Mouse (Mus musculus): ENCODE measurements around the gene Irs2. TPM values are rescaled to one million over a fixed set of nuclear protein-coding genes. Genes with fewer than 3 reads are reported as not detected.

The Irs2 gene
- polyA plus RNA-seq, 1 experiment: 31.2 TPM

- Histone ChIP-seq H3K4me1 (ENCODE audit: control insufficient read depth, insufficient read depth, insufficient read length, low read length) (no peaks in the 10 kb centered on the region), H3K27ac (ENCODE audit: insufficient read depth, low read depth, low read length) (no peak overlapping the region), H3K4me3 (ENCODE audit: low read depth, low read length) (no peak overlapping the region), H3K36me3 (ENCODE audit: control insufficient read depth, insufficient read depth, low read length) (no peaks in the 10 kb centered on the region), H3K27me3 (ENCODE audit: control insufficient read depth, insufficient read depth, low read length) (no peaks in the 10 kb centered on the region)
- 51% methylated on average over 3 of the region's 3 CpGs for WGBS
- TF ChIP-seq POLR2A (IDR thresholded peaks at IDR 0.05; ENCODE audit: low read depth, low read length): no peak
- TF ChIP-seq CTCF (IDR thresholded peaks at IDR 0.05; ENCODE audit: extremely low read depth, insufficient read length, insufficient replicate concordance, low read depth, low read length): no peak
Observed at GRCm38 (mm10) chr8:11024871-11025270, 16.6 kb upstream of the Irs2 start.

GRCm38 (mm10) chr8:11020949-11021572 lies 12.8 kb upstream of the Irs2 start:
- TF ChIP-seq POLR2A (IDR thresholded peaks at IDR 0.05; ENCODE audit: low read depth, low read length): no peak
- TF ChIP-seq CTCF (IDR thresholded peaks at IDR 0.05; ENCODE audit: extremely low read depth, insufficient read length, insufficient replicate concordance, low read depth, low read length): no peak
- Histone ChIP-seq H3K27me3 (ENCODE audit: control insufficient read depth, insufficient read depth, low read length) (no peaks in the 10 kb centered on the region), H3K4me1 (ENCODE audit: control insufficient read depth, insufficient read depth, insufficient read length, low read length) (no peaks in the 10 kb centered on the region), H3K27ac (ENCODE audit: insufficient read depth, low read depth, low read length) (no peak overlapping the region), H3K4me3 (ENCODE audit: low read depth, low read length) (no peak overlapping the region), H3K36me3 (ENCODE audit: control insufficient read depth, insufficient read depth, low read length) (no peaks in the 10 kb centered on the region)
- 76% methylated on average over 9 of the region's 9 CpGs for WGBS

GRCm38 (mm10) chr8:11015622-11016021 lies 7.4 kb upstream of the Irs2 start:
- H3K27ac ChIP-seq (ENCODE audit: insufficient read depth, low read depth, low read length): no peak overlapping the region
- no peak overlapping the region for H3K4me3 ChIP-seq (ENCODE audit: low read depth, low read length)
- H3K4me1 ChIP-seq (ENCODE audit: control insufficient read depth, insufficient read depth, insufficient read length, low read length): peaks cover 7% of the 10 kb centered on the region; the same call in 1 of the 2 replicates
- no peak for TF ChIP-seq POLR2A (IDR thresholded peaks at IDR 0.05; ENCODE audit: low read depth, low read length)
- no peak for TF ChIP-seq CTCF (IDR thresholded peaks at IDR 0.05; ENCODE audit: extremely low read depth, insufficient read length, insufficient replicate concordance, low read depth, low read length)
- H3K27me3 ChIP-seq (ENCODE audit: control insufficient read depth, insufficient read depth, low read length): no peaks in the 10 kb centered on the region
- 79% methylated on average over 3 of the region's 3 CpGs for WGBS
- H3K36me3 ChIP-seq (ENCODE audit: control insufficient read depth, insufficient read depth, low read length): no peaks in the 10 kb centered on the region

GRCm38 (mm10) chr8:11013258-11013657 lies 5.0 kb upstream of the Irs2 start:
- Histone ChIP-seq H3K36me3 (ENCODE audit: control insufficient read depth, insufficient read depth, low read length) (no peaks in the 10 kb centered on the region), H3K4me3 (ENCODE audit: low read depth, low read length) (no peak overlapping the region), H3K27me3 (ENCODE audit: control insufficient read depth, insufficient read depth, low read length) (no peaks in the 10 kb centered on the region), H3K27ac (ENCODE audit: insufficient read depth, low read depth, low read length) (no peak overlapping the region), H3K4me1 (ENCODE audit: control insufficient read depth, insufficient read depth, insufficient read length, low read length) (peaks cover 7% of the 10 kb centered on the region; the same call in 1 of the 2 replicates)
- TF ChIP-seq CTCF (IDR thresholded peaks at IDR 0.05; ENCODE audit: extremely low read depth, insufficient read length, insufficient replicate concordance, low read depth, low read length): peak; percentile 70; the same call in 1 of the 2 replicates
- TF ChIP-seq POLR2A (IDR thresholded peaks at IDR 0.05; ENCODE audit: low read depth, low read length): no peak
- 2% methylated on average over 6 of the region's 6 CpGs for WGBS

- 64% methylated on average over 3 of the region's 3 CpGs for WGBS
- TF ChIP-seq CTCF (IDR thresholded peaks at IDR 0.05; ENCODE audit: extremely low read depth, insufficient read length, insufficient replicate concordance, low read depth, low read length): no peak
- TF ChIP-seq POLR2A (IDR thresholded peaks at IDR 0.05; ENCODE audit: low read depth, low read length): no peak
- H3K4me1 ChIP-seq (ENCODE audit: control insufficient read depth, insufficient read depth, insufficient read length, low read length): peaks cover 7% of the 10 kb centered on the region; the same call in 1 of the 2 replicates
- H3K4me3 ChIP-seq (ENCODE audit: low read depth, low read length): no peak overlapping the region
- no peaks in the 10 kb centered on the region for H3K27me3 ChIP-seq (ENCODE audit: control insufficient read depth, insufficient read depth, low read length)
- H3K36me3 ChIP-seq (ENCODE audit: control insufficient read depth, insufficient read depth, low read length): no peaks in the 10 kb centered on the region
- H3K27ac ChIP-seq (ENCODE audit: insufficient read depth, low read depth, low read length): no peak overlapping the region
Observed at GRCm38 (mm10) chr8:11011787-11012485, 3.7 kb upstream of the Irs2 start.

GRCm38 (mm10) chr8:11010913-11011605 lies 2.8 kb upstream of the Irs2 start:
- H3K27ac ChIP-seq (ENCODE audit: insufficient read depth, low read depth, low read length): peak overlapping the region; percentile 54
- TF ChIP-seq POLR2A (IDR thresholded peaks at IDR 0.05; ENCODE audit: low read depth, low read length): no peak
- peaks cover 16% of the 10 kb centered on the region for H3K4me1 ChIP-seq (ENCODE audit: control insufficient read depth, insufficient read depth, insufficient read length, low read length)
- peaks cover 2% of the 10 kb centered on the region; the same call in 1 of the 2 replicates for H3K36me3 ChIP-seq (ENCODE audit: control insufficient read depth, insufficient read depth, low read length)
- no peaks in the 10 kb centered on the region for H3K27me3 ChIP-seq (ENCODE audit: control insufficient read depth, insufficient read depth, low read length)
- no peak overlapping the region for H3K4me3 ChIP-seq (ENCODE audit: low read depth, low read length)
- WGBS: 12% methylated on average over 11 of the region's 11 CpGs

- no peak overlapping the region for H3K4me3 ChIP-seq (ENCODE audit: low read depth, low read length)
- peaks cover 7% of the 10 kb centered on the region for H3K36me3 ChIP-seq (ENCODE audit: control insufficient read depth, insufficient read depth, low read length)
- H3K4me1 ChIP-seq (ENCODE audit: control insufficient read depth, insufficient read depth, insufficient read length, low read length): peaks cover 23% of the 10 kb centered on the region
- H3K27ac ChIP-seq (ENCODE audit: insufficient read depth, low read depth, low read length): no peak overlapping the region
- no peaks in the 10 kb centered on the region for H3K27me3 ChIP-seq (ENCODE audit: control insufficient read depth, insufficient read depth, low read length)
- 26% methylated on average over 11 of the region's 11 CpGs for WGBS
- TF ChIP-seq CTCF (IDR thresholded peaks at IDR 0.05; ENCODE audit: extremely low read depth, insufficient read length, insufficient replicate concordance, low read depth, low read length): no peak
- no peak for TF ChIP-seq POLR2A (IDR thresholded peaks at IDR 0.05; ENCODE audit: low read depth, low read length)
Observed at GRCm38 (mm10) chr8:11010398-11010797, 2.1 kb upstream of the Irs2 start.

Data from small intestine, adult 2 months (tissue).